Mouse (Mus musculus) testis, adult 2 months (tissue): ENCODE data around the gene Hipk4.

Source experiments
- CTCF ChIP-seq: fragments of 200-500 bp; IDR thresholded peaks from 2 replicates; pipeline ENCODE4 v1.5.1; 2012; ENCODE audit warnings: low read depth, mild to moderate bottlenecking, inconsistent platforms, low read length, moderate library complexity; ENCODE audit not compliant: control insufficient read depth, insufficient read depth, insufficient replicate concordance
- POLR2A ChIP-seq: fragments of 200-500 bp; IDR thresholded peaks from 2 replicates; pipeline ENCODE4 v1.6.1; 2012; ENCODE audit warnings: low read depth, mild to moderate bottlenecking, inconsistent platforms, low read length, moderate library complexity; ENCODE audit not compliant: control insufficient read depth

DNA sequence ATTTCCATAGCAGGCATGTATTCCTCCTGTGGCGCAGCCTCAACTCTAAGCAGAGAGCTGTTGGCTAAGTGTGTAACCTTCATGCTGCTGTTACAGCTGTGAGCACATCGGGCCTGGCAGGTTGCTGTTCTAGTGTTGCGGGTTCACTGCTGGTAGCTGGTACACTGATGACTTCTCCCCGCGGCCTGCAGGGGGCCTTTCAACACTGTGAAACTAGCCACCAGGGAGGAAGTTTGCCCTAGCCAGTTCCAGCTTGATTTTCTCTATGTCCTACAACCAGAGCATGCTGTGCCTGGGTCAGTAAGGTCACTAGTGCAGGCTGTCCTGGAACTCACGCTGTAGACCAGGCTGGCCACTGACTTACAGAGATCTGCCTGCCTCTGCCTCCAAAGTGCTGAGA is 53.8 kb downstream of the Hipk4 start:
- TF ChIP-seq CTCF (no peak), POLR2A (no peak)
